Mouse (Mus musculus): ENCODE measurements at regions not wholly inside any gene's neighbourhood (a gene's known extent, or its start where the extent isn't known, plus 50 kb on each side); places are given as distances from the start of the nearest gene placed in this dataset.

DNA sequence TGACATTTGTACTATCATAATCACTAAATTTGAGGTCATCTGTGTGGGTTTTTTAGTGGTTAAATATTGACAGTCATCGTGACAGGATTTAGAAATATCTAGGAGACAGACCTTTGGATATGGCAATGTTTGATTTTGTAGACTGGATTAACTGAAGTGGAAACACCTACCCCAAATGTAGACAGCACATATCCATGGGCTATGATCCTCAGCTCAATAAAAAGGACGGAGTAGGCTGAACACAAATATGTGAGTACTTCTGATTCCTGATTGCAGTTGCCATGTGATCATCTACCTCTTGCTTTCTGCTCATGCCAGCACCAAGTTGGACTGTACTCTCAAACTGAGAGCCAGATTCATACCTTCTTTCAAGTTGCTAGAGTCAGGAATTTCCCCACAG lies 674.4 kb downstream of the Kcna4 start:
- intact Hi-C loops (cut with DNase I), result no loop called here
- WGBS, result 81% methylated on average over 2 of the region's 2 CpGs

DNA sequence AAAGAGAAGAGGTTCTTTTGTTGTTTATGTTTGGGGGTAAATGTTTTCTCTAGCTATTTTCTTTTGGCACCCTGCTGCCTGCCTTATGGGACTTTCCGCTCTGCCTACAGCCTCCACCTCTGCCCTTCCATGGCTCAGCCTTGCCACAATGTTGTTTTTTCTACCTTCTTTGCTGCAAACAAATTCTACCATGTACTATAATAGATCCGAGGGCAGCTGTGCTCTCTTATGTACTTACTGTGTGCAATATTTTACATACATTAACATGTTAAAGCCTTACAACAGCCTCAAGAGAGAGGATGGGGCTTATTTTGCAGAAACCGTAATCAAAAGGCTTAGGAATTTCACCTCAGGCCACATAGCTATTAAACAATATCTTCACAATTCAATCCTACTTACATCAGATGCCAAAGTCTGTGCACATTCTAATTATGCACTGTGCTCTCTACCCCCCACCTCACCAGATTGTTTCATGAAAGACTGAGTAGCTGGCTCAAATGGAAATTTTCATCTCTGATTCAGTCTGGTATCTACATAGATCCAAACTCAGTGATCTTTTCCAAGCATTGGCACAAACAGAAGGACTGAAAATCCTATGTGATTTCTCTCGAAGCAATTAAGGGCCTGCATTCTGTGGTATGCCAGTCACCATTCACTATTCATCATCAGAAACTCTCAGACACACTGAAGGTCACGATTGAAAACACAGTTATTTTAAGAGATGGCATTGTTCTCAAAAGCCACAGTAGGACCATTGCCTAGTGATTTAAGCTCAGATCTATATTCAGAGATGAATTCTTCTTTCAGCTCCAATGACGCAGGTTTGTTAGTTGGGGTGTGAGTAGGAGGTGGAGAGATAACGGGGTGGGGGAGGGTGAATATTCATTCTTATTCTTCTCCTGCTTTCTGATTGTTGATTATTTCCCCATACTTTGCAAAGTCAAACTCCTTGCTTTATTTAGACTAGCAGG lies 675.2 kb downstream of the Kcna4 start:
- intact Hi-C loops (cut with DNase I), result no loop called here
- H3K36me3 ChIP-seq (ENCODE audit: control insufficient read depth, insufficient read depth, low read length), result no peaks in the 10 kb centered on the region
- H3K4me1 ChIP-seq (ENCODE audit: control insufficient read depth, insufficient read depth, low read length), result no peaks in the 10 kb centered on the region
- no peaks in the 10 kb centered on the region for H3K79me2 ChIP-seq (replicated peaks; ENCODE audit: control insufficient read depth, insufficient read depth, low read length)
- DNase-seq, result no peak
- no peak overlapping the region for H3K9ac ChIP-seq (ENCODE audit: low read depth, low read length)
- WGBS, result 62% methylated on average over 7 of the region's 7 CpGs
- no peaks in the 10 kb centered on the region for H3K27me3 ChIP-seq (ENCODE audit: control insufficient read depth, insufficient read depth, low read length)
- no peak for TF ChIP-seq CTCF (IDR thresholded peaks at IDR 0.05)
- no peak for TF ChIP-seq POLR2A (IDR thresholded peaks at IDR 0.05; ENCODE audit: insufficient read depth, low read depth, low read length)
- TF ChIP-seq EP300 (IDR thresholded peaks at IDR 0.05; ENCODE audit: insufficient read depth, low read depth, low read length), result no peak
- no peak overlapping the region for H3K4me3 ChIP-seq
- no peak overlapping the region for H3K27ac ChIP-seq

More for the DNA sequence above, 674.4 kb downstream of the Kcna4 start:
- Histone ChIP-seq H3K79me2 (replicated peaks; ENCODE audit: control insufficient read depth, insufficient read depth, low read length) (no peaks in the 10 kb centered on the region), H3K27ac (no peak overlapping the region), H3K9ac (ENCODE audit: low read depth, low read length) (no peak overlapping the region), H3K4me1 (ENCODE audit: control insufficient read depth, insufficient read depth, low read length) (no peaks in the 10 kb centered on the region), H3K36me3 (ENCODE audit: control insufficient read depth, insufficient read depth, low read length) (no peaks in the 10 kb centered on the region), H3K4me3 (no peak overlapping the region), H3K27me3 (ENCODE audit: control insufficient read depth, insufficient read depth, low read length) (no peaks in the 10 kb centered on the region)
- no peak for DNase-seq
- TF ChIP-seq POLR2A (IDR thresholded peaks at IDR 0.05; ENCODE audit: insufficient read depth, low read depth, low read length) (no peak), EP300 (IDR thresholded peaks at IDR 0.05; ENCODE audit: insufficient read depth, low read depth, low read length) (no peak), CTCF (IDR thresholded peaks at IDR 0.05) (no peak)

DNA sequence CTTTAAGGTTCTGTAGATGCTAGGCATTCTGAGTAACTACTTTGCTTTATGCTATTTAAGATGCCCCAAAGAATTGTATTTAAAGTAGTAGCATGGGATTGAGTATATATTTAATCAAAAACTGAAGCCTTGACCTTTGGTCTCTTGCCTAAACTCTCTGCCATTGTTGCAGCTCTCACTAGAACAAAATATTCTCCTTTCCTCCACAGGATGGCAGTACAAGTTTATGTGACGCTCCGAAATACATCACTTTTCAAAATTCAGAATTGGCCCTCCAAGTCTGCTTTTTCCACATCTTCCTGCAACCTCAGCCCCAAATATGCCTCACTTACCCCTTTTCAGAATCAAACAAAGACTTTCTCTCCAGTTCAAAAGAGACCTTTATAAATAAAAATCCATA lies 678.1 kb downstream of the Kcna4 start:
- WGBS, result 56% methylated on average over 2 of the region's 2 CpGs
- intact Hi-C loops (cut with DNase I), result no loop called here
- TF ChIP-seq CTCF (IDR thresholded peaks at IDR 0.05), result no peak
- no peak for TF ChIP-seq EP300 (IDR thresholded peaks at IDR 0.05; ENCODE audit: insufficient read depth, low read depth, low read length)
- no peak for TF ChIP-seq POLR2A (IDR thresholded peaks at IDR 0.05; ENCODE audit: insufficient read depth, low read depth, low read length)
- DNase-seq, result no peak
- Histone ChIP-seq H3K9ac (ENCODE audit: low read depth, low read length) (no peak overlapping the region), H3K36me3 (ENCODE audit: control insufficient read depth, insufficient read depth, low read length) (no peaks in the 10 kb centered on the region), H3K79me2 (replicated peaks; ENCODE audit: control insufficient read depth, insufficient read depth, low read length) (no peaks in the 10 kb centered on the region), H3K27me3 (ENCODE audit: control insufficient read depth, insufficient read depth, low read length) (no peaks in the 10 kb centered on the region), H3K27ac (no peak overlapping the region), H3K4me3 (no peak overlapping the region), H3K4me1 (ENCODE audit: control insufficient read depth, insufficient read depth, low read length) (no peaks in the 10 kb centered on the region)

DNA sequence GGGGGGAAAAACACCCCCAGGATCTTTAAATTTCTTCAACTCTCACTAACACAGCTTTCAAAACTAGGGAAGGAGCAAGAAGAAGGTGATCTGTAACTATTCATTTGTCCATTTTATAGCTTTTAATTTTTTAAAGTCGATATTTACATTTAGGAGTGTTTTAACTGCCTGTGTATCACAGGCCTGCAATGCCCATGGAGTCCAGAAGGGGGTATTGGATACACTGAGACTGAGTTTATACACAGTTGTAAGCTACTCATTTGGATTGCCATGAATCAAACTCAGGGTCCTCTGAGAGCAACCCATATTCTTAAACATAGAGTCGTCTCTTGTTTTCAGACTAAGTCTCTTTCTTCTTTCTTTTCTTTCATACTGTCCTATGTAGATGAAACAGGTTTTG lies 679.1 kb downstream of the Kcna4 start:
- DNase-seq, result no peak
- intact Hi-C loops (cut with DNase I), result no loop called here
- Histone ChIP-seq H3K27me3 (ENCODE audit: control insufficient read depth, insufficient read depth, low read length) (no peaks in the 10 kb centered on the region), H3K27ac (no peak overlapping the region), H3K79me2 (replicated peaks; ENCODE audit: control insufficient read depth, insufficient read depth, low read length) (no peaks in the 10 kb centered on the region), H3K36me3 (ENCODE audit: control insufficient read depth, insufficient read depth, low read length) (no peaks in the 10 kb centered on the region), H3K4me1 (ENCODE audit: control insufficient read depth, insufficient read depth, low read length) (no peaks in the 10 kb centered on the region), H3K4me3 (no peak overlapping the region), H3K9ac (ENCODE audit: low read depth, low read length) (no peak overlapping the region)
- TF ChIP-seq POLR2A (IDR thresholded peaks at IDR 0.05; ENCODE audit: insufficient read depth, low read depth, low read length), result no peak
- TF ChIP-seq CTCF (IDR thresholded peaks at IDR 0.05), result 0 out of 2 replicates have a peak, but pooled peaks have one; percentile 15
- 79% methylated on average over 2 of the region's 2 CpGs for WGBS

DNA sequence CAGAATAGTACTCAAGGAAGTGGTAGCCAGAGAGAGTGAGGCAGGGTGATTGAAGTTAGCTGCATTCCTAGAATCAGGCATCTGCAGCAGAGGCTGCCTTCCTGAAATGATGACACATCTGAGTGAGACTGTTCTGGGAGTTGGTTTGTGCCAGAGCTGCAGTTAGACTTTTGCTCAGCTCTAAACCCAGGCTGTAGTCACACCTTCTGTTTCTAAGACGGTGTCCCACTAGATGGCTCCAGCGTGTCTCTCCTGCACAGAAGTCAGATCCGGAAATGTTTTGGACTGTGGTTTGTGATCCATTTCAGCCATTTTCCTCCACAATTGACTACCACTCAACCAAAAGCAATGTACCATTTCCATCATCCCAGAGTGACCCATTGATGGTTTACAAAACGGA lies 683.1 kb downstream of the Kcna4 start:
- intact Hi-C loops (cut with DNase I), result no loop called here
- H3K27me3 ChIP-seq (ENCODE audit: control insufficient read depth, insufficient read depth, low read length), result no peaks in the 10 kb centered on the region
- H3K9ac ChIP-seq (ENCODE audit: low read depth, low read length), result no peak overlapping the region
- no peak for DNase-seq
- 67% methylated on average over 4 of the region's 4 CpGs for WGBS
- no peak for TF ChIP-seq POLR2A (IDR thresholded peaks at IDR 0.05; ENCODE audit: insufficient read depth, low read depth, low read length)
- no peak for TF ChIP-seq EP300 (IDR thresholded peaks at IDR 0.05; ENCODE audit: insufficient read depth, low read depth, low read length)
- TF ChIP-seq CTCF (IDR thresholded peaks at IDR 0.05), result no peak
- H3K4me1 ChIP-seq (ENCODE audit: control insufficient read depth, insufficient read depth, low read length), result no peaks in the 10 kb centered on the region
- no peak overlapping the region for H3K4me3 ChIP-seq
- H3K36me3 ChIP-seq (ENCODE audit: control insufficient read depth, insufficient read depth, low read length), result no peaks in the 10 kb centered on the region
- no peaks in the 10 kb centered on the region for H3K79me2 ChIP-seq (replicated peaks; ENCODE audit: control insufficient read depth, insufficient read depth, low read length)
- H3K27ac ChIP-seq, result no peak overlapping the region

DNA sequence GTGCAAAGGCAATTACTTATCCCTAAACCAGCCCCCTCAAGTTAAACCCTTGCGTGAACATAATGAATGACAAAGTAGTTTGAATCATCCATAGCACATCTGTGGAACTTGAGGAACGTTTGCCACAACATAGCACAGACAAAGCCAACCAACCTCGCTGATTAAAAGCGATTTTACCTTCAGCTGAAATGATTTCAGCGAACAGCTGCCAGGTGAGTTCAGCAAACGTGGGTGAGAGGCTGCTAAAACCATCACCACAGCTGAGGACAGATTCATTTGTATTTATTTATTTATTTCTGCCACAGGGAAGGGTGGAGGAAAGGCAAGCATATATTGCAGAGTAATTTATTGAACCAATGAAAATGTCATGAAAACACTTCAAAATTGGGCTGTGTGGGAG lies 704.4 kb downstream of the Kcna4 start:
- Histone ChIP-seq H3K4me3 (no peak overlapping the region), H3K79me2 (replicated peaks; ENCODE audit: control insufficient read depth, insufficient read depth, low read length) (no peaks in the 10 kb centered on the region), H3K27me3 (ENCODE audit: control insufficient read depth, insufficient read depth, low read length) (no peaks in the 10 kb centered on the region), H3K4me1 (ENCODE audit: control insufficient read depth, insufficient read depth, low read length) (no peaks in the 10 kb centered on the region), H3K36me3 (ENCODE audit: control insufficient read depth, insufficient read depth, low read length) (no peaks in the 10 kb centered on the region), H3K27ac (no peak overlapping the region), H3K9ac (ENCODE audit: low read depth, low read length) (no peak overlapping the region)
- DNase-seq, result no peak
- no peak for TF ChIP-seq POLR2A (IDR thresholded peaks at IDR 0.05; ENCODE audit: insufficient read depth, low read depth, low read length)
- no peak for TF ChIP-seq CTCF (IDR thresholded peaks at IDR 0.05)
- no peak for TF ChIP-seq EP300 (IDR thresholded peaks at IDR 0.05; ENCODE audit: insufficient read depth, low read depth, low read length)
- WGBS, result 60% methylated on average over 6 of the region's 6 CpGs
- intact Hi-C loops (cut with DNase I), result no loop called here

Measured in heart, adult 2 months (tissue).